Mouse (Mus musculus) right cerebral cortex, adult 18-20 months (tissue): ENCODE measurements at regions not wholly inside any gene's neighbourhood (a gene's known extent, or its start where the extent isn't known, plus 50 kb on each side); places are given as distances from the start of the nearest gene placed in this dataset.

Experiments used
- DNase-seq: peaks from one replicate; pipeline ENCODE4 v3.0.0; 2022; ENCODE audit warnings: mixed read lengths

DNA sequence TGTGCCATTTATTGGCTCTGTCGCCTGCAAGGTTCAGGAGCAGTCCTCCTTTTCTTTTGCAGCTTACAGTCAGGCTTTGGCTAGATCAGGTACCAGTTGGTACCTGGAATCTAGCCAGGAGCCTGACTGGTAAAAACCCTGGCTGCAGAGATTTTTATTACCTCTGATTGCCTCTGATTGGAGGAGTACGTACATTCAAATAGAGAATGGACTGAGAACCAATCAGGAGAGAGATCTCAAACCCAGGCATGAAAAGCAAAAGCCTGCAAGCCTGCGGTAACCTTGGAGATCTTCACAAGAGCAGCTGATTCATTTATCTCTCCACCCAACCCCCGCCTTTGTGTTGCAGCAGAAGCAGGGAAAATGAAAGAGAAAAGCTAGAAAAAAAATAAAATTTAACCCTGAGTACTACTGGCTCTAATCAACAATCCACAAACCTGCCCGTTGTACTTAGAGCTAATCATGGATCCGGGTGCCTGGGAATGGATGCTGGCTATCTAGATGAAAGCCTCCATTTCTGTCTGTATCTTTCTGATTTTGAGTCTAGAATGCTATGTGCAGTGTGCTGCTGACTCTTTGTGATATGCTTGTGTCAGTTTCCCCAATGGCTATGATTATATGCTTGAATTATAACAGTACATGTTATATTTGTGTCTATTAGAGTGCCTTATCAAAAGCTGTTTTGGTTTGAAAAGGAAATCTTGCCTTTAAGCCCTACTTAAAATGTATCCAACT, 406.2 kb upstream of the Ndn start:
- DNase-seq = peak; percentile 81

DNA sequence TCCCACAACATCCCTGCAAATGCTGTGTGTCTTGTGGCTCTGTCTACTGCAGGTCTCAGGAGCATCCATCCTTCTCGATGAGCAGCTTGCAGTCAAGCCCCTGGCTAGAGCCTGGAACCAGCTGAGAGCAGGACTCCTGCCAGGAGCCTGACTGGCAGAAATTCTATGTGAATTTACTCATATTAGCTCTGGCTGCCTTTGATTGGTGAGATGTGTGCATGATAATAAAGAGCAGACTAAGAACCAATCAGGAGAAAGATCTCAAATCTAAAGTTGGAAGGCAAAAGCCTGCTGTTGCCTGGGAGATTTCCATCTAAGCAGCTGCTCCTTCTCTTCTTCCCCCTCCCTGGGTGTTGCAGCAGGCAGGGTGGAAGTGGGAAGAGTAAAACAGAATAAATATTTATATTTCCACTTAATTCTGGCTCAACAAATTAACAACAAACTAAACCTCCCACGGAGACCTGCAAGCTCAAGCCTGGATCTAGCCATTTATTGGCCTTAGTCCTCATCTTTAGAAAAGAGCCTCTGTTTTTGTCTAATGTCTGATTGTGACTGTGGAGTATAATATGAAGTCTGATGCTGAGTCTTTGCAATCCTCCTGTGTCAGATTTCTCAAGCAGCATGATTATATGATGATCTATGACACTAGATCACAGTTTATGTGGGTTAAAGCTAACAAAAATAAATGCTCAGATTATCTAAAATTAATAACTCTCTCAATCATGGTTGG, 364.0 kb upstream of the Ndn start:
- DNase-seq = peak; percentile 82

DNA sequence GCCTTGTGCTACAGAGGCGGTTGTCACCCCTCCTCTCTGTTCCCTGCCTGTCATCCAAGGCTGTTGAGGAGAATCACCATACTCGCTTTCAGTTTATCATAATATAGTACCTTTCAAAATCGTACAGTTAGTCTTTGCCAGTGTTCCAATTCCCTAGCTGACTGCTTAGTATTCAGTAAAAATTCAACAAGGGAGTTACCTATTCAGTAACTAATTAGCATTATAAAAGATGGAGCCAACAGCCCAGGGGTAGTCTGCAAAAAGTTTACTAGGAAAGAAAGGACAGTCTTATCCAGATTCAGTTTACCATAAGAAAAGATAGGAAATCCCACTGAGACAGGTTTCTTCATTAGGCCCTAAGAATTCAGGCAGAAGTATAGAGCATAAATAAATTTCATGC, 319.7 kb upstream of the Ndn start:
- DNase-seq = no peak

DNA sequence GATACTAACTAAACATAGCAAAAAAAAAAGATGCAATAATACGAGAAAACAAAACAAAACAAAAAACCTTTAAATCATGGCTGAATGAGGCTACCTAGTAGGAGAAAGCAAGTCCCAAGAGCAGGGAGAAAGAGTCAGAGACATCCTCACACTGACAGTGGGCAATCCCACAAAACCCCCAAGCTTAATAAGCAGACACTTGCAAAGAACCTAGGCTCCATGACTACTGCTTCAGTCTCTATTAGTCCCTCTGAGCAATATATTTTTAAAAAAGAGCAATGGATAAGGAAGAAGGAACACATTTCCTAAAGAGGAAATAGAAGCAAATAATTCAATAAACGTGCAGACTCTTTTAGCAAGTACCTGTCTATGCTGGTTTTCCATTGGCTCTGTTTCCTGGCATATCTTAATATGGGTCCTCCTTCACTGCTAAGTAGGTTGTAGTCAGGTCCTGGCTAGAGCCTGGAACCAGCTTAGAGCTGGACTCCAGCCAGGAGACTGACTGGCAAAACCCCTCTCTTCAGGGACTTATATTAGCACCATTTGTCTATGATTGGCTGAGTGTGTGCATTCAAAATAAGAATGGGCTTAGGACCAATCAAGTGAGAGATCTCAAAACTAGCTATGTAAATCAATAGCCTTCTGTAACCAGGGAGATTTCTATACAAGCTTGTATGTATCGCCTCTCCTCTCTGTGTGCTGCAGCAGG, 300.5 kb upstream of the Ndn start:
- DNase-seq = peak; percentile 8

DNA sequence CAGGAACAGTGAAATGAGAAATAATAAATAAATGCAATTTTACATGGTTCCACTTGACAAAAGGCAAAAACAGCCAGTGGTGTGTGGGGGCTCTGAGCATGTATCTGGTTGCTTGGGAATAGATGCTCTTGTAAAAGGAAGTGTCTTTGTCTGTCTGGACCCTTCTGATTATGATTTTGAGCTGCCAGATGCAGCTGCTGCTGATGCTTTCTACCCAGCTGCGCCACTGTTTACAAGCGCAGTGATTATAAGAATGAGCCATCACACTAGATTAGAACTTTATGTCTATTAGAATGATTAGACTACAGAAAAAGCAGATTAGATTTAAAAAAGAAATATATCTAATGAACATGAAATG, 299.9 kb upstream of the Ndn start:
- DNase-seq = no peak

DNA sequence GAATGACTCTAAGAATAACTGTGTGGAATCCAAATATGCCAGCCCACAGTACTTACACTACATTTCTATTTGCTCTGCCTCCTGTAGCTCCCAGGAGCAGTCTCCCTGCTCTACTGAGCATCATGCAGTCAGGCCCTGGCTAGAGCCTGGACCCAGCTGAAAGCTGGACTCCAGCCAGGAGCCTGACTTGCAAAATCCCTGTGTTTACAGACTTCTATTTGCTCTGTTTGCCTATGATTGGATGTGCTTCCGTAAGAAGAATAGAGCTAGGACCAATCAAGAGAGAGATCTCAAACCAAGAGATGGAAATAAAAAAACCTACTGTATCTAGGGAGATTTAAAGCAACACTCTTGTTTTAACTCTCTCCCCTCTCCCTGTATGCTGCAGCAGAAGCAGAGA, 267.8 kb upstream of the Ndn start:
- DNase-seq = no peak

DNA sequence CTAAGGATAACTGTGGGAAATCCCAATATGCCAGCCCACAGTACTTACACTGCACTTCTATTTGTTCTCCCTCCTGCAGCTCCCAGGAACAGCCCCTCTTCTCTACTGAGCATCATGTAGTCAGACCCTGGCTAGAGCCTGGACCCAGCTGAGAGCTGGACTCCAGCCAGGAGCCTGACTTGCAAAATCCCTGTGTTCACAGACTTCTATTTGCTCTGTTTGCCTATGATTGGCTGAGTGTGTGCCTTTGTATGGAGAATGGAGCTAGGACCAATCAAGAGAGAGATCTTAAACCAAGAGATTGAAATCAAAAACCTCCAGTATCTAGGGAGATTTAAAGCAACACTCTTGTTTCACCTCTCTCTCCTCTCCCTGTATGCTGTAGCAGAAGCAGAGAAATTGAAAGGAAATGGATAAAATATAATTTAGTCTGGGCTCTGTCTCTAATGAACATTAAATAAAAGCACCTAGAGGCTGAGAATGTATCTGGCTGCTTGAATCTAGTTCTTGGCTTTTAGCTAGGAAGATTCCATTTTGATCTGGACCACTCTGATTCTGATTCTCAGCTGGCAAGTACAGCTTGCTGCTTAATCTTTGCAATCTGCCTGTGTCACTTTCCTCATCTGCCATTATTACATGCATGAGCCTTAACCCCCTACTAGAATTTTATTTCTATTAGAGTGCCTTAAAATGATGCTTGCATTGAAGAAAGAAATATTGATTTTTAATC, 261.1 kb upstream of the Ndn start:
- peak; percentile 1 for DNase-seq
